Mouse (Mus musculus): ENCODE data around the gene Cstf2.

DNA sequence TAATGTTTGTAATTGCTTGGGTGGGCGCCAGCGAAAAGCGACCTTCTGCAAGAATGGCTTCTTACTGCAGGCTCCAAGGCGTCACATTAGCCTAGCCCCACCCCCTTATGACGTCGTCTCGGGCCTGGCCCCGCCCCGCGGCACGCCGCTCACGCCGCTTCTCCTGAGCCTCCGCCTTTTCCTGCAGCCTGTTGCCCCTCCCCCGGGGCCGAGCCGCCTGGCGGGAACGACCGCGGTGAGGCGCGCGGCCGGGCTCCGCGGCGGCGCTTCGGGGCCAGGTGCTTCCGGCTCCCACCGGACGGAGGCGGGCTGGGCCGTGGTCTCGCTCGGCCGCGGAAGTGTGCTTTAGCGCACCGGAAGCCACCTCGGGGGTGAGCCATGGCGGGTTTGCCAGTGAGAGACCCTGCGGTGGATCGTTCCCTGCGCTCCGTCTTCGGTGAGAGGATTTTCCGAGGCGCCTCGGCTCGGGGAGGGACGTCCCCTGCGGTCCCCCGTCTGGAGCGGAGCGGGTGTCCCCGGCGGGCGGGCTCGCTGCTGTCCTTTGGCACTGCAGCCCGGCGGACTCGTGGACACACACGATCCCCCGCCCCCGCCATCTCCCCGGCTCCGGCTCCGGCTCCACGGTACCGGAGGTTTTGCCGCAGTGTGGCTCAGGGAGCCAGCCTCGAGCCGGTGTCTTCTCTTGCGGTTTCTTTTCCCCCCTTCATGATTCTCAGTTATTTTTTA is at the start of gene Cstf2:
- no peak for TF ChIP-seq CTCF (IDR thresholded peaks at IDR 0.05; ENCODE audit: insufficient read depth, low read length)
- no peak for TF ChIP-seq POLR2A (IDR thresholded peaks at IDR 0.05; ENCODE audit: borderline replicate concordance, extremely low read depth, low read depth, low read length)

All from lung, adult 2 months (tissue).